Mouse (Mus musculus) myocyte (in vitro differentiated cells): ENCODE measurements at regions not wholly inside any gene's neighbourhood (a gene's known extent, or its start where the extent isn't known, plus 50 kb on each side); places are given as distances from the start of the nearest gene placed in this dataset.

Experiments used
- H3K27me3 ChIP-seq: one replicate; pipeline ENCODE4 v1.6.1; 2011; ENCODE audit not compliant: control insufficient read depth, insufficient read depth, insufficient read length
- H3K36me3 ChIP-seq: one replicate; pipeline ENCODE4 v1.6.1; 2011; ENCODE audit not compliant: control insufficient read depth, insufficient read depth
- H3K4me2 ChIP-seq: one replicate; pipeline ENCODE4 v1.6.1; 2011; ENCODE audit warnings: low read depth, control low read depth
- H3K4me3 ChIP-seq: one replicate; pipeline ENCODE4 v1.5.1; 2011; ENCODE audit warnings: mild to moderate bottlenecking, control low read depth, moderate library complexity
- H3K79me2 ChIP-seq: one replicate; pipeline ENCODE4 v1.6.1; 2011; ENCODE audit not compliant: control insufficient read depth, insufficient read depth
- H3ac ChIP-seq: one replicate; pipeline ENCODE4 v1.6.1; 2011; ENCODE audit not compliant: control insufficient read depth, insufficient read length
- CEBPB ChIP-seq: IDR thresholded peaks from 2 replicates; pipeline ENCODE4 v1.6.1; 2011; ENCODE audit warnings: mild to moderate bottlenecking, moderate library complexity; ENCODE audit not compliant: poor library complexity, insufficient read depth, severe bottlenecking
- E2F4 ChIP-seq: IDR thresholded peaks from one replicate; pipeline ENCODE4 v1.6.1; 2011; ENCODE audit warnings: mild to moderate bottlenecking, control low read depth, moderate library complexity; ENCODE audit not compliant: insufficient read depth
- MAX ChIP-seq: IDR thresholded peaks from one replicate; pipeline ENCODE4 v1.6.1; 2011; ENCODE audit warnings: low read depth, mild to moderate bottlenecking, control low read depth
- MYOD1 ChIP-seq, 3 experiments: IDR thresholded peaks; one replicate each; pipeline ENCODE4 v1.6.1; 2011; ENCODE audit warnings: control low read depth in 2 of 3, low read depth in 2 of 3, mild to moderate bottlenecking in 2 of 3, moderate library complexity in 1 of 3; ENCODE audit not compliant: insufficient read length in 2 of 3, control insufficient read depth in 1 of 3
- MYOG ChIP-seq, 3 experiments: IDR thresholded peaks; one replicate each; pipeline ENCODE4 v1.6.1; 2011; ENCODE audit warnings: control low read depth in 2 of 3, low read depth in 2 of 3, mild to moderate bottlenecking in 2 of 3; ENCODE audit not compliant: insufficient read length in 2 of 3, control insufficient read depth in 1 of 3, insufficient read depth in 1 of 3
- POLR2A ChIP-seq: IDR thresholded peaks from one replicate; pipeline ENCODE4 v1.6.1; 2011; ENCODE audit warnings: low read depth, mild to moderate bottlenecking, control low read depth, moderate library complexity; ENCODE audit not compliant: insufficient read length
- POLR2AphosphoS2 ChIP-seq: IDR thresholded peaks from one replicate; pipeline ENCODE4 v1.6.1; 2011; ENCODE audit warnings: low read depth, control low read depth; ENCODE audit not compliant: insufficient read length
- REST ChIP-seq: IDR thresholded peaks from one replicate; pipeline ENCODE4 v1.6.1; 2011; ENCODE audit warnings: mild to moderate bottlenecking, control low read depth, moderate library complexity; ENCODE audit not compliant: insufficient read depth, insufficient read length
- SRF ChIP-seq: IDR thresholded peaks from one replicate; pipeline ENCODE4 v1.6.1; 2011; ENCODE audit warnings: low read depth; ENCODE audit not compliant: control insufficient read depth, insufficient read length
- TCF12 ChIP-seq: IDR thresholded peaks from one replicate; pipeline ENCODE4 v1.6.1; 2011; ENCODE audit warnings: mild to moderate bottlenecking, control low read depth; ENCODE audit not compliant: poor library complexity, insufficient read depth, severe bottlenecking
- TCF3 ChIP-seq: IDR thresholded peaks from one replicate; pipeline ENCODE4 v1.6.1; 2011; ENCODE audit warnings: low read depth, control low read depth; ENCODE audit not compliant: insufficient read length
- USF1 ChIP-seq: IDR thresholded peaks from one replicate; pipeline ENCODE4 v1.6.1; 2011; ENCODE audit warnings: low read depth, mild to moderate bottlenecking, control low read depth, moderate library complexity

DNA sequence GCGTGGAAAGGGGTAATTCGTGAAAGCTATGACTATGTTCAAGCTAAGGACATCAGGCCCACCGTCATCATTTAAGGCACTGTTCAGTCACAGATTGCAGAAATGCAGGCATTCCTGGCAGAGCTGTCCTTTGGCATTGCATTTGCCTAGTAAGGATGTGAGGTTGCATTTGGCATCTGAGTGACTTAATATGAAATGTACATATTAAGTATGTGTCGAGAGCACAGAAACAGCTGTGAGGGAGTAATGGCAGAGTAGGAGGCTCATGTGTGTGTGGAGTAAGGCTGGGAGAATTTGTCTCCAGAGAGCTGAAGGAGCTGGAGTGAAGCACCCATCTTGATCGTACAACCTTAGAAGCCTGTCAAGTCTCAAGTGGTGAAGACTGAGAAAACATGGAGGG lies 316.4 kb downstream of the Nucb2 start:
- Histone ChIP-seq H3K4me3 (no peak overlapping the region), H3K36me3 (no peaks in the 10 kb centered on the region), H3K27me3 (no peaks in the 10 kb centered on the region), H3K79me2 (no peaks in the 10 kb centered on the region), H3K4me2 (no peak overlapping the region), H3ac (no peak overlapping the region)
- TF ChIP-seq USF1 (no peak), POLR2AphosphoS2 (no peak), REST (no peak), POLR2A (no peak), SRF (no peak)

DNA sequence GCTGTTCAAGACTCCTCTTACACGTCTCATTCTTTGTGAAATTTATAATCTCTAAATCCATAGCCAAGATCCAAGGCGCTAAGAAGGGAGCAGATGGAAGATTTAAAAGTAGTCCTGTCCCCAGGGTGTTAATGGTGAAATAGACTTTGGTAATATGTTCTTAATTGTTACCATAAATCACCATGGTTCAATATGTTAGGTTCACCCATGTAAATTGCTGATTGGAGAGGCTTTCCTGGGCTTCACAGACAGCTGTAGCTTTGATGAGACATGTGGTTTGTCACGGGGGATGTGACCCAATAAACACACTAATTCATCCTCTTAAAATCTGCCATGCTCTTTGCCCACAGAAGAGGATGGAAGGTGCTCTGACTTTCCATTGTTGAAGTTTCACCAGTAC lies 338.7 kb downstream of the Nucb2 start:
- Histone ChIP-seq H3ac (no peak overlapping the region), H3K4me2 (no peak overlapping the region), H3K79me2 (no peaks in the 10 kb centered on the region), H3K4me3 (no peak overlapping the region), H3K27me3 (no peaks in the 10 kb centered on the region), H3K36me3 (no peaks in the 10 kb centered on the region)
- TF ChIP-seq MYOG (IDR thresholded peaks at IDR 0.05; ENCODE audit: control insufficient read depth in 1 of 3, insufficient read depth in 1 of 3, insufficient read length in 2 of 3, low read depth in 2 of 3): no peak
- no peak for TF ChIP-seq CEBPB
- no peak for TF ChIP-seq TCF3
- no peak for TF ChIP-seq E2F4

DNA sequence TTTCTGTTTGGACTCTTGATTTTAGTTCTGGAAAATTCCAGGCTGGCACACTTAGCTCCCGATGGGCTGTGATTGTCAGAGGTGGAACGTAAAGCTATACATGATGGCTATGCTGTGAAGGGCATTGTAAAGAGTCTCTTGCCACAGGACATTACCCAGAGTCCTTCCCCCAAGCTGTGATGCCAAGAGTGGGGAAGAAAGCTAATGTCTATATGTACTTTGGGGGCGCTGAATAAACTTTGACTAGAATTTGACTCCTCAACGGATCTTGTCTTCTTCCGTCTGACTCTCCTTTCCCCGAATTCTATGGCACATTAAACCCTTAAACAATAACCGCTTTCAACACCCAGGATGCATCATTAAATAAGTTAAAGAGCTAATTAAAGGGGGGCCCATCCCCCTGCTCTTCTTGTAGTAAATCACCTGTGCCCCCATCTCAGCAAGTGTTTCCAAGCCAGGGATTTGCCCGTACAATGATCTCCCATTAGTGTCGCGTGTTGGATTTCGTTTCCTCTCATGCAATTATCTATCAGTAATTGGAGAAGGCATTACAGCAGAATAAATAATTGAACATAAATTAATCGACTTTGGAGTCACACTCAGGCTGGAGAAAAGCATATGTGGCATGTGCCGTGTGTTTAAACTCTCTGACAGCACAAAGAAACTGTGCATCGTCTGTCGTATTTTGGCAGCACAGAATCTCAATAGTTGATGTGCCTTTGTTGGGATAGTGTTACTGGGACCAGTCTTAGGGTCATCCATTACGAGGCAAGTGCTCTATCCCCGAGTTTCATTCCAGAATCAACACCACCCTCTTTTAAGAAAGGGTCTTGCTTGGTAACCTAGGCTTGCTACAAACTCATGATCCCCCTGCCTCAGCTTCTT lies 343.9 kb downstream of the Nucb2 start:
- TF ChIP-seq SRF: no peak
- TF ChIP-seq MYOG (IDR thresholded peaks at IDR 0.05; ENCODE audit: control insufficient read depth in 1 of 3, insufficient read depth in 1 of 3, insufficient read length in 2 of 3, low read depth in 2 of 3): no peak
- no peak for TF ChIP-seq USF1
- no peak for TF ChIP-seq TCF12
- no peak for TF ChIP-seq MAX
- TF ChIP-seq TCF3: no peak
- no peak for TF ChIP-seq CEBPB
- no peak for TF ChIP-seq POLR2AphosphoS2
- TF ChIP-seq E2F4: no peak
- TF ChIP-seq REST: no peak
- Histone ChIP-seq H3ac (no peak overlapping the region), H3K27me3 (no peaks in the 10 kb centered on the region), H3K4me3 (no peak overlapping the region), H3K36me3 (no peaks in the 10 kb centered on the region), H3K79me2 (no peaks in the 10 kb centered on the region), H3K4me2 (no peak overlapping the region)

DNA sequence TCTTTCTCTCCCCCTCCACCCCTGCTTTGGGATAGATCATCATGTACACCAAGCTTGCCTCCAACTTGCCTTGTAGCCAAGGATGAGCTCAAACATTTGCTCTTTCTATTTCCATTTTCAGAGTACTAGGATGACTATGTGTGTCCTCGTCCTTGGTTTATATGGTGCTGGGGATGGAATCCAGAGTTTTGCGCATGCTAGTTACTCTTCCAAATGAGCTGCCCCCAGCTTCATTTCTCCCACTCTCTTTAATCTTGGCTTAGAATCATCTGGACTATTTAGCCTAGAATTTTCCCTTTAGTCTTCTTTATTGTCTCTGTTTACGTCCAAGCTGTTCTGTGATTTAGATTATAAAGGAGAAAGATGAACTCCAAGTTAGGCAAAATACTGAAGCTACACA lies 349.2 kb downstream of the Nucb2 start:
- Histone ChIP-seq H3K4me2 (no peak overlapping the region), H3K4me3 (no peak overlapping the region), H3ac (no peak overlapping the region), H3K36me3 (no peaks in the 10 kb centered on the region), H3K27me3 (no peaks in the 10 kb centered on the region), H3K79me2 (no peaks in the 10 kb centered on the region)
- TF ChIP-seq MAX (no peak), REST (no peak), USF1 (no peak), CEBPB (no peak), MYOG (IDR thresholded peaks at IDR 0.05; ENCODE audit: control insufficient read depth in 1 of 3, insufficient read depth in 1 of 3, insufficient read length in 2 of 3, low read depth in 2 of 3) (no peak), POLR2A (no peak), MYOD1 (IDR thresholded peaks at IDR 0.05; ENCODE audit: control insufficient read depth in 1 of 3, insufficient read length in 2 of 3, low read depth in 2 of 3) (no peak), TCF3 (no peak), SRF (no peak), E2F4 (no peak), TCF12 (no peak), POLR2AphosphoS2 (no peak)

DNA sequence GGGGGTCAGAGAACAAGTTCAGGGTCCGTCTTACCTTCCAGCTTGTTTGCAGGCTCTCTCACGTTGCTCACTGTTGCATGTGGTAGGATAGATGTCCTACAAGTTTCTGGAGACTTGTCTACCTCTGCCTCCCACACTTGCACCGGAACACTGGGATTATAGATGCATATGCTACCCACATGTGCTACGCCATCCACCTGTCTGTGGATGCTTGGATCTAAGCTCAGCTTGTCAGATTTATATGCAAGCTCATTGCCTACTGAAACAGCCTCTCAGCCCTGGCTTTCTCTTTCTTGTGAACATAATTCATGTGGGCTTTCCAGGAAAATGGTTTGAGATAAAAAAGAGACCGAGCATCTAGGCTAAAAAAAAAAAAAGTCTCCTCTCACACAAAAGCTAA lies 353.0 kb downstream of the Nucb2 start:
- H3K79me2 ChIP-seq: no peaks in the 10 kb centered on the region
- no peaks in the 10 kb centered on the region for H3K27me3 ChIP-seq
- no peak overlapping the region for H3K4me3 ChIP-seq
- H3ac ChIP-seq: no peak overlapping the region
- no peaks in the 10 kb centered on the region for H3K36me3 ChIP-seq
- TF ChIP-seq TCF12: no peak
- TF ChIP-seq CEBPB: no peak
- TF ChIP-seq POLR2A: no peak
- no peak for TF ChIP-seq MAX
- no peak for TF ChIP-seq SRF
- H3K4me2 ChIP-seq: no peak overlapping the region

DNA sequence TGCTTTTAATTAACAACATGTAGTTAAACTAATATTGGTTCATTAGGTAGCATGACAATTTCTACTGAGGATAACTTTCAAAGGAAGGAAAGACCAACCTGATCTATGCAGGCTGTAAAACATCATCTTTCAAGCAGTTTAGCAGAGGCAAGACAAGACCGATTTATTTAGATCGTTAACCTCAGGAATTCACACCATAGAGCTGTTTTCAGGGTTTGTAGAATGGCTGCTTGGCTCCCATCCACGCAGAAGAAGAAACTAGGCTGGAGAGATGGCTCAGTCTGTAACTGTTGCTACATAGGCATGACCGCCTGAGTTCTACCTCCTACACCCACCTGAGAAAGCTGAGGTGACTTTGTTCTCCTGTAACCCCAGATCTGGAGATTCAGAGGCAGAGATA lies 353.6 kb downstream of the Nucb2 start:
- no peak overlapping the region for H3ac ChIP-seq
- H3K4me3 ChIP-seq: no peak overlapping the region
- H3K79me2 ChIP-seq: no peaks in the 10 kb centered on the region
- H3K36me3 ChIP-seq: no peaks in the 10 kb centered on the region
- TF ChIP-seq MYOG (IDR thresholded peaks at IDR 0.05; ENCODE audit: control insufficient read depth in 1 of 3, insufficient read depth in 1 of 3, insufficient read length in 2 of 3, low read depth in 2 of 3): no peak
- no peak for TF ChIP-seq MAX
- TF ChIP-seq MYOD1 (IDR thresholded peaks at IDR 0.05; ENCODE audit: control insufficient read depth in 1 of 3, insufficient read length in 2 of 3, low read depth in 2 of 3): no peak
- TF ChIP-seq USF1: no peak
- no peak for TF ChIP-seq SRF
- TF ChIP-seq POLR2A: no peak
- TF ChIP-seq TCF3: no peak
- TF ChIP-seq CEBPB: no peak
- no peak for TF ChIP-seq POLR2AphosphoS2
- no peak for TF ChIP-seq TCF12
- H3K27me3 ChIP-seq: no peaks in the 10 kb centered on the region
- H3K4me2 ChIP-seq: no peak overlapping the region
